Mouse (Mus musculus) adrenal gland, adult 18-20 months (tissue): ENCODE measurements around the gene Iqgap2. TPM values are rescaled to one million over a fixed set of nuclear protein-coding genes. Genes with fewer than 3 reads are reported as not detected.

Source experiments
- DNase-seq, 2 experiments: peaks; one replicate each; pipeline ENCODE4 v3.0.0; 2021 to 2022; ENCODE audit warnings: low spot score in 2 of 2
- total RNA-seq, 2 experiments: library from RNA; stranded (reverse); gene quantifications; 1 replicate in 1 of 2; 2 replicates in 1 of 2; pipeline ENCODE4 v1.2.3; 2021

Gene Iqgap2
- total RNA-seq, 2 experiments from 2014 or later: 123 to 137 TPM

- no peak for DNase-seq
These were observed 262.0 kb downstream of the Iqgap2 start for GRCm38 (mm10) chr13:95629751-95630150.

- DNase-seq: no peak
These were observed 265.0 kb downstream of the Iqgap2 start for GRCm38 (mm10) chr13:95626696-95627095.

GRCm38 (mm10) chr13:95623042-95623441 lies 268.7 kb downstream of the Iqgap2 start:
- DNase-seq: no peak

GRCm38 (mm10) chr13:95621563-95621962 lies 270.2 kb downstream of the Iqgap2 start:
- no peak for DNase-seq

GRCm38 (mm10) chr13:95618859-95619258 lies 272.9 kb downstream of the Iqgap2 start:
- DNase-seq: no peak

GRCm38 (mm10) chr13:95618309-95618712 lies 273.4 kb downstream of the Iqgap2 start, which contains the start of gene F2r:
Gene F2r, minus strand, starts transcription at chr13:95618487.
- peak; percentile 87 to 91 for DNase-seq

GRCm38 (mm10) chr13:95617671-95618171 lies 274.0 kb downstream of the Iqgap2 start:
- no peak for DNase-seq

- no peak for DNase-seq
These were observed 274.5 kb downstream of the Iqgap2 start for GRCm38 (mm10) chr13:95617082-95617670.

GRCm38 (mm10) chr13:95616512-95616911 lies 275.2 kb downstream of the Iqgap2 start:
- no peak for DNase-seq

GRCm38 (mm10) chr13:95614757-95615156 lies 277.0 kb downstream of the Iqgap2 start:
- no peak for DNase-seq

- DNase-seq: no peak
These were observed 279.5 kb downstream of the Iqgap2 start for GRCm38 (mm10) chr13:95612243-95612642.

GRCm38 (mm10) chr13:95611752-95612151 lies 280.0 kb downstream of the Iqgap2 start:
- DNase-seq: no peak

- no peak for DNase-seq
These were observed 280.7 kb downstream of the Iqgap2 start for GRCm38 (mm10) chr13:95610786-95611562.

- no peak for DNase-seq
These were observed 282.7 kb downstream of the Iqgap2 start for GRCm38 (mm10) chr13:95609088-95609420.

GRCm38 (mm10) chr13:95608416-95609087 lies 283.2 kb downstream of the Iqgap2 start:
- no peak for DNase-seq

- no peak for DNase-seq
These were observed 284.7 kb downstream of the Iqgap2 start for GRCm38 (mm10) chr13:95607019-95607418.

GRCm38 (mm10) chr13:95604288-95604687 lies 287.4 kb downstream of the Iqgap2 start:
- no peak for DNase-seq

- DNase-seq: no peak
These were observed 291.8 kb downstream of the Iqgap2 start for GRCm38 (mm10) chr13:95599833-95600359.

GRCm38 (mm10) chr13:95598232-95598920 lies 293.3 kb downstream of the Iqgap2 start:
- DNase-seq: no peak

- no peak for DNase-seq
These were observed 294.1 kb downstream of the Iqgap2 start for GRCm38 (mm10) chr13:95597578-95597977.

GRCm38 (mm10) chr13:95596689-95597088 lies 295.0 kb downstream of the Iqgap2 start:
- no peak for DNase-seq
